Mouse (Mus musculus): ENCODE data around the gene Tpp2.

The Tpp2 gene

GRCm38 (mm10) chr1:43933488-43934415 is at the start of gene Tpp2:
Gene Tpp2, plus strand, starts transcription at chr1:43933647.
- DNase-seq: peak; percentile 92 to 94

GRCm38 (mm10) chr1:43888358-43888757 is 45.1 kb upstream of the Tpp2 start:
- peak; percentile 16 to 28 for DNase-seq

GRCm38 (mm10) chr1:43895742-43896141 is 37.7 kb upstream of the Tpp2 start:
- DNase-seq: no peak

- DNase-seq: no peak
Observed at GRCm38 (mm10) chr1:43897131-43897530, 36.3 kb upstream of the Tpp2 start.

GRCm38 (mm10) chr1:43897987-43898386 is 35.5 kb upstream of the Tpp2 start:
- no peak for DNase-seq

GRCm38 (mm10) chr1:43898991-43899714 is 34.3 kb upstream of the Tpp2 start:
- DNase-seq: peak; percentile 73 to 76

- no peak for DNase-seq
Observed at GRCm38 (mm10) chr1:43902417-43902816, 31.0 kb upstream of the Tpp2 start.

- DNase-seq: no peak
Observed at GRCm38 (mm10) chr1:43902855-43903254, 30.6 kb upstream of the Tpp2 start.

GRCm38 (mm10) chr1:43915428-43915827 is 18.0 kb upstream of the Tpp2 start:
- DNase-seq: no peak

- DNase-seq: no peak
Observed at GRCm38 (mm10) chr1:43916854-43917253, 16.6 kb upstream of the Tpp2 start.

- no peak for DNase-seq
Observed at GRCm38 (mm10) chr1:43934416-43934810, 966 bp downstream of the Tpp2 start.

GRCm38 (mm10) chr1:43939310-43939709 is 5.9 kb downstream of the Tpp2 start:
- DNase-seq: no peak

- DNase-seq: no peak
Observed at GRCm38 (mm10) chr1:43941476-43942217, 8.2 kb downstream of the Tpp2 start.

GRCm38 (mm10) chr1:43942814-43943213 is 9.4 kb downstream of the Tpp2 start:
- DNase-seq: no peak

GRCm38 (mm10) chr1:43953679-43954078 is 20.2 kb downstream of the Tpp2 start:
- no peak for DNase-seq

GRCm38 (mm10) chr1:43964381-43964780 is 30.9 kb downstream of the Tpp2 start:
- DNase-seq: no peak

GRCm38 (mm10) chr1:43966756-43967155 is 33.3 kb downstream of the Tpp2 start:
- DNase-seq: no peak

GRCm38 (mm10) chr1:43969361-43969760 is 35.9 kb downstream of the Tpp2 start:
- no peak for DNase-seq

- no peak for DNase-seq
Observed at GRCm38 (mm10) chr1:43971089-43971488, 37.6 kb downstream of the Tpp2 start.

- no peak for DNase-seq
Observed at GRCm38 (mm10) chr1:43996914-43997589, 63.6 kb downstream of the Tpp2 start.

GRCm38 (mm10) chr1:44004513-44004912 is 71.1 kb downstream of the Tpp2 start:
- no peak for DNase-seq

GRCm38 (mm10) chr1:44015556-44015955 is 82.1 kb downstream of the Tpp2 start:
- DNase-seq: no peak

GRCm38 (mm10) chr1:44019934-44020333 is 86.5 kb downstream of the Tpp2 start, which contains the start of gene Mettl21c:
Gene Mettl21c, minus strand, starts transcription at chr1:44020034.
- no peak for DNase-seq
